Mouse (Mus musculus): Measurements from ENCODE around the gene Gm42715. TPM values are rescaled to one million over a fixed set of nuclear protein-coding genes. Genes with fewer than 3 reads are reported as not detected.

Gene Gm42715
- polyA plus RNA-seq, 1 experiment from 2014 or later: 13.2 TPM

DNA sequence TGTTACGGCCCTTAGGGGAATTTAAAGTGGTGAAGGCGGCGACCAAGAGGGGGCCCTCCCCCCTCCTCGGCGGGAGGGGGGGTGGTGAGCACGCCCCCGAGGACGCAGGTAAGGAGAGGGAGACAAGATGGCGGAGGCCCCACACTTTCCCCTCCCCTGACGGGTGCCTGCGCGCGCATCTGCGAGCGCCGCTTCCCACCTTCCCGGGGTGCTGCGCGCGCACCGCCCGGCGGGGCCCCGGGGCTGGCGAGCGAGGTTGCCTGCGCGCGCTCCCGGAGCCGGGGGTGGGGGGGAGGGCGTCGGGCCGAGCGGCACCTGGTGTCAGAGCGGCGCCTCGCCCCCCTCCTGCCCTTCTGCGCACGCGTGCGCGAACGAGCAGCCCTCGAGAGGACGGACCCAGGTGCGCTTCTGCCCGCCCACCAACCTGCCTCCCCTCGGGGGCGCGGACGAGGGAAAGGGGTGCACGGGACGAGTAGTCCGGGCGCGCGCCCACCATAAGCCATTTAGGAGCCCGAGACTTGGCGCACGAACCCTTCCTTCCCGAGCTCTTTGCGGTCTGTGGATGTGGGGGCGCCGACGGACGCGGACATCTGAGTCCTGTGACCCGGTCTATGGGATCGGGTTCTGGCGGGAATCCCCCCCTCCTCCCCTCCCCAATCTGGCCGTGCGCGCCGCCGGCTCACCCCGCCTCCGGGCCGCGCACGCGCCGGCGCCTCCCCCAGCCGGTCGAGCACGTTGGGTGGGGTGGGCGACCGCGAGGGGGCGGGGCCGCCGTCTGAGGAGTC, 7.0 kb upstream of the Gm42715 start:
- peak overlapping the region; percentile 100 for H3K27ac ChIP-seq (ENCODE audit: low read depth, low read length)
- H3K9ac ChIP-seq (ENCODE audit: low read depth, low read length): peak overlapping the region; percentile 89
- H3K4me1 ChIP-seq (ENCODE audit: control insufficient read depth, insufficient read depth, low read depth, low read length): peaks cover 18% of the 10 kb centered on the region
- under 1% methylated on average over 52 of the region's 93 CpGs for WGBS
- peak; percentile 88 for ATAC-seq
- H3K27me3 ChIP-seq (replicated peaks; ENCODE audit: control insufficient read depth, insufficient read depth, low read length): no peaks in the 10 kb centered on the region
- H3K4me3 ChIP-seq (ENCODE audit: low read length): peak overlapping the region; percentile 64
- H3K36me3 ChIP-seq (ENCODE audit: control insufficient read depth, insufficient read depth, low read length): peaks cover 12% of the 10 kb centered on the region
- H3K4me2 ChIP-seq (ENCODE audit: low read length): peak overlapping the region; percentile 67
- H3K9me3 ChIP-seq (ENCODE audit: control insufficient read depth, low read length): no peaks in the 10 kb centered on the region

DNA sequence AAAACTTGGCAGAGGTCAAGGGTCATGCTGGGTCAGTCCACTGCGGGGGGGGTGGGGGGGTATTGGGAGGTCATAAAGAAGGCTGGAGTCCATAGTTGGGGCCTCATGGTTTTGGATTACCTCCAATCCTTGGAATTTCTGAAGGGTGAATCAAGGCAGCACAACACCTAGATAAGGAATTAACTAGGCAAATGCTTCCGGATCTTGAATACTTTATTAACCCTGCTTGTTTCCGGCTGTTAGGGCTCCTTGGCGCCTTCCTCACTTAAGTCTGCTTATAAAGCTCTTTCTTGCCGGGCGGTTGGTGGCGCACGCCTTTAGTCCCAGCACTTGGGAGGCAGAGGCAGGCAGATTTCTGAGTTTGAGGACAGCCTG, 6.4 kb upstream of the Gm42715 start:
- Histone ChIP-seq H3K4me1 (ENCODE audit: control insufficient read depth, insufficient read depth, low read depth, low read length) (peaks cover 18% of the 10 kb centered on the region), H3K27me3 (replicated peaks; ENCODE audit: control insufficient read depth, insufficient read depth, low read length) (no peaks in the 10 kb centered on the region), H3K9me3 (ENCODE audit: control insufficient read depth, low read length) (no peaks in the 10 kb centered on the region), H3K4me3 (ENCODE audit: low read length) (peak overlapping the region; percentile 64), H3K36me3 (ENCODE audit: control insufficient read depth, insufficient read depth, low read length) (peaks cover 14% of the 10 kb centered on the region), H3K4me2 (ENCODE audit: low read length) (peak overlapping the region; percentile 67), H3K27ac (ENCODE audit: low read depth, low read length) (peak overlapping the region; percentile 100), H3K9ac (ENCODE audit: low read depth, low read length) (peak overlapping the region; percentile 89)
- WGBS: 33% methylated on average over 8 of the region's 8 CpGs
- ATAC-seq: no peak

DNA sequence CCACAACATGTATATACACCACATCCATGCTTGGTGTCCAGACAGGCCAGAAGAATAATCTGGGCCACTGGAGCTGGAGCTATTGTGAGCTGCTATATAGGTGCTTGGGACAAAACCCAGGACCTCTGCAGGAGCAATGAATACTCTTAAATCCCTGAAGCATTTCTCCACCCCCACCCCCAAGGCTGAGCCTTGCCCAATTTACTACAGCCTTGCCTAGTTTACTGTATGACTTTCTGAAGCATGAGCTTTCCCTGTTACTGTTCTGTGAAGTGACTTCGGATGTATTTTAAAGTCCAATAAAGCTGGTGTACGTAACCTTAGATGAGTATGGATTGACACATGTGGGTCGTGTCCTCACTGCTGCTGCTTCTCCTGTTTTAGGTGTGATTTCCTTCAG, 5.6 kb upstream of the Gm42715 start:
- no peaks in the 10 kb centered on the region for H3K27me3 ChIP-seq (replicated peaks; ENCODE audit: control insufficient read depth, insufficient read depth, low read length)
- WGBS: 83% methylated on average over 3 of the region's 3 CpGs
- H3K4me1 ChIP-seq (ENCODE audit: control insufficient read depth, insufficient read depth, low read depth, low read length): peaks cover 18% of the 10 kb centered on the region
- peak overlapping the region; percentile 67 for H3K4me2 ChIP-seq (ENCODE audit: low read length)
- no peak overlapping the region for H3K9ac ChIP-seq (ENCODE audit: low read depth, low read length)
- H3K9me3 ChIP-seq (ENCODE audit: control insufficient read depth, low read length): no peaks in the 10 kb centered on the region
- no peak overlapping the region for H3K27ac ChIP-seq (ENCODE audit: low read depth, low read length)
- ATAC-seq: no peak
- H3K36me3 ChIP-seq (ENCODE audit: control insufficient read depth, insufficient read depth, low read length): peaks cover 14% of the 10 kb centered on the region
- H3K4me3 ChIP-seq (ENCODE audit: low read length): no peak overlapping the region

DNA sequence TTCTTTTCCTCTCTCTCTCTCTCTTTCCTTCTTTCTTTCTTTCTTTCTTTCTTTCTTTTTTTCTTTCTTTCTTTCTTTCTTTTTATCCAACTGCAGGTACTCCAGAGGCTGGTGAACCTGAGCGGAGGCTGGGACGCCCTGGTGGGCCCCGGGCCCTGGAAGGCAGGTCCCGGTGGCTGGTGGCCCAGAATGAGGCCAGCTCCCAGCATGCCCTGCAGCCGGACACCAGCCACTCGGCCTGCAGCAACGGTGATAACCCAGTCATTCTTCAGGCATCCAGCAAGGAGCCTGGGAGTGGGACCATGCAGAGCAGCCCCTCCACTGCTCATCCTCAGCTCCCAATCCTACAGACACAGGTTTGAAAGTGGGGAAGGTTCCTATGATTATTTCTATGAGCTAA, 3.5 kb upstream of the Gm42715 start:
- Histone ChIP-seq H3K27me3 (replicated peaks; ENCODE audit: control insufficient read depth, insufficient read depth, low read length) (no peaks in the 10 kb centered on the region), H3K9me3 (ENCODE audit: control insufficient read depth, low read length) (no peaks in the 10 kb centered on the region), H3K9ac (ENCODE audit: low read depth, low read length) (no peak overlapping the region), H3K4me3 (ENCODE audit: low read length) (no peak overlapping the region), H3K4me1 (ENCODE audit: control insufficient read depth, insufficient read depth, low read depth, low read length) (peaks cover 18% of the 10 kb centered on the region), H3K27ac (ENCODE audit: low read depth, low read length) (no peak overlapping the region), H3K4me2 (ENCODE audit: low read length) (no peak overlapping the region), H3K36me3 (ENCODE audit: control insufficient read depth, insufficient read depth, low read length) (peaks cover 21% of the 10 kb centered on the region)
- no peak for ATAC-seq
- 87% methylated on average over 7 of the region's 7 CpGs for WGBS

DNA sequence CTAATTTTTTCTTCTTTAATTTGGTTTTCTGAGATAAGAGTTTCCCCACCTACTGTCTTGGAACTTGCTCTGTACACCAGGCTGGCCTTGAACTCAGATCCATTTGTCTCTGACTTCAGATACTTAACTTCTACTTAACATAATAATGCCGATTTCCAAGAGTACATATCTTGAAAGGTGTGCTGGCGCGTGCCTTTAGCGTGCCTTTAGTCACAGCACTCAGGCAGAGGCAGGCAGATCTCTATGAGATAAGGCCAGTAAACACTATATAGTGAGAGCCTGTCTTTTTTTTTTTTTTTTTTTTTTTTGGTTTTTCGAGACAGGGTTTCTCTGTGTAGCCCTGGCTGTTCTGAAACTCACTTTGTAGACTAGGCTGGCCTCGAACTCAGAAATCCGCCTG, 3.0 kb upstream of the Gm42715 start:
- Histone ChIP-seq H3K36me3 (ENCODE audit: control insufficient read depth, insufficient read depth, low read length) (peaks cover 26% of the 10 kb centered on the region), H3K27me3 (replicated peaks; ENCODE audit: control insufficient read depth, insufficient read depth, low read length) (no peaks in the 10 kb centered on the region), H3K9me3 (ENCODE audit: control insufficient read depth, low read length) (no peaks in the 10 kb centered on the region), H3K4me2 (ENCODE audit: low read length) (no peak overlapping the region), H3K27ac (ENCODE audit: low read depth, low read length) (no peak overlapping the region), H3K4me1 (ENCODE audit: control insufficient read depth, insufficient read depth, low read depth, low read length) (peaks cover 14% of the 10 kb centered on the region), H3K4me3 (ENCODE audit: low read length) (no peak overlapping the region), H3K9ac (ENCODE audit: low read depth, low read length) (no peak overlapping the region)
- WGBS: 94% methylated on average over 6 of the region's 7 CpGs
- ATAC-seq: no peak

DNA sequence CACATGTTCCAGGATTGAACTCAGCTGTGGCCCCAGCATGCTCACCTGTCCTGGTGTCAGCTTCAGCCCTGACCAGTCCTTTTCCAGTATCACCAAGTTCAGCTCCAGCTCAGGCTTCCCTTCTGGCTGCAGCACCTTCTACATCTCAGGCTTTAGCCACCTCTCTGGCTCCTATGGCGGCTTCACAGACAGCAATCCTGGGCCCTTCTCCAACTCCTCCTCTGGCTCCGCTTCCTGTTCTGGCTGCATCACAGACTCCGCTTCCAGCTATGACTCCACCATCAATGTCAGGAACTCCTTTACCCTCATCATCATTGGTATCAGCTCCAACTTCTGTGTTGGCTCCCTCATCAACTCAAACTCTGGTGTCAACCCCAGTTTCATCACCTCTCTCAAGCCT, 22.3 kb downstream of the Gm42715 start:
- Histone ChIP-seq H3K27me3 (replicated peaks; ENCODE audit: control insufficient read depth, insufficient read depth, low read length) (no peaks in the 10 kb centered on the region), H3K36me3 (ENCODE audit: control insufficient read depth, insufficient read depth, low read length) (peaks cover 63% of the 10 kb centered on the region), H3K4me1 (ENCODE audit: control insufficient read depth, insufficient read depth, low read depth, low read length) (no peaks in the 10 kb centered on the region), H3K9ac (ENCODE audit: low read depth, low read length) (no peak overlapping the region), H3K4me3 (ENCODE audit: low read length) (no peak overlapping the region), H3K9me3 (ENCODE audit: control insufficient read depth, low read length) (no peaks in the 10 kb centered on the region), H3K4me2 (ENCODE audit: low read length) (no peak overlapping the region), H3K27ac (ENCODE audit: low read depth, low read length) (no peak overlapping the region)
- WGBS: 92% methylated on average over 3 of the region's 3 CpGs
- no peak for ATAC-seq

DNA sequence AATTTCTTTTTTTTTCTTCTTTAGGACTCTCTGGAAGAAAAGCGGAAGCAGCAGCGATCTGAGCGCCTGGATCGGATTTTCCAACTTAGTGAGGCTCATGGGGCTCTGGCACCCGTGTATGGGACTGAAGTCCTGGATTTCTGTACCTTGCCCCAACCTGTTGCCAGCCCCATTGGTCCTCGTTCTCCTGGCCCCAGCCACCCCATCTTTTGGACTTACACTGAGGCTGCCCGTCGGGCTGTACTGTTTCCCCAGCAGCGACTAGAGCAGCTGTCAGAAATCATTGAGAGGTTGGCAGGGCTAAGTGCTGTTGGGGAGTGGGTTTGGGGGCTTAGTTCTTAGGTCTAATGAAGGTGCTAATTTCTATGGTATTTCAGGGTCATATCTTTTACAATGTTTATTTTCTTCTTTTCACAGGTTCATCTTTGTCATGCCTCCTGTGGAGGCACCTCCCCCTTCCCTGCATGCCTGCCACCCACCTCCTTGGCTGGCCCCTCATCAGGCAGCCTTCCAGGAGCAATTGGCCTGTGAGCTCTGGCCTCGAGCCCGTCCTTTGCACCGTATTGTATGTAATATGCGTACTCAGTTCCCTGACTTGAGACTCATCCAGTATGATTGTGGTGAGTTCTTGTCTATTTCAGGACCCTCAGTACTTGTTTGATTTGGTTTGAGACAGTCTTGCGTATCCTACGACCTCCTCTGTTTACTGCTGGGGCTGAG, 29.9 kb downstream of the Gm42715 start:
- Histone ChIP-seq H3K4me2 (ENCODE audit: low read length) (no peak overlapping the region), H3K4me1 (ENCODE audit: control insufficient read depth, insufficient read depth, low read depth, low read length) (no peaks in the 10 kb centered on the region), H3K9me3 (ENCODE audit: control insufficient read depth, low read length) (no peaks in the 10 kb centered on the region), H3K27me3 (replicated peaks; ENCODE audit: control insufficient read depth, insufficient read depth, low read length) (no peaks in the 10 kb centered on the region), H3K36me3 (ENCODE audit: control insufficient read depth, insufficient read depth, low read length) (peaks cover 33% of the 10 kb centered on the region), H3K9ac (ENCODE audit: low read depth, low read length) (no peak overlapping the region), H3K4me3 (ENCODE audit: low read length) (no peak overlapping the region), H3K27ac (ENCODE audit: low read depth, low read length) (no peak overlapping the region)
- ATAC-seq: 0 out of 2 replicates have a peak, but pooled peaks have one; percentile 63
- 84% methylated on average over 15 of the region's 15 CpGs for WGBS

DNA sequence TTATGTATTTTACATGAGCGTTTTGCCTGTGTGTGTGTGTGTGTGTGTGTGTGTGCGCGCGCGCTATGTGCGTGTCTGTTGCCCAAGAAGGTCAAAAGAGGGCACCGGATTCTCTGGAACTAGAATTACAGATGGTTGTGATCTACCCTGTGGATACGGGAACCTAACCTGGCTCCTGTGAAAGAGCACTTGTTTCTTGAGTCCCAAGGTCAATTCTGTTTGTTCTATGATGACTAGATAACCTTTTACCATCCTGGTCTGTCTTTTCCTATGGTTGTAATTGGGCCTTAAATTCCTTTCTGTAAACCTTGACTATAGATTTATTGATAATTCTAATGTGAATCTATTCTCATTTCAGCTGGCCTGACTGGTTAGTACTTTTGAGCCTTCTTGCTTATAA, 32.2 kb downstream of the Gm42715 start:
- no peak overlapping the region for H3K9ac ChIP-seq (ENCODE audit: low read depth, low read length)
- H3K27ac ChIP-seq (ENCODE audit: low read depth, low read length): no peak overlapping the region
- no peak overlapping the region for H3K4me2 ChIP-seq (ENCODE audit: low read length)
- ATAC-seq: no peak
- 96% methylated on average over 8 of the region's 8 CpGs for WGBS
- no peaks in the 10 kb centered on the region for H3K9me3 ChIP-seq (ENCODE audit: control insufficient read depth, low read length)
- H3K36me3 ChIP-seq (ENCODE audit: control insufficient read depth, insufficient read depth, low read length): peaks cover 44% of the 10 kb centered on the region
- no peaks in the 10 kb centered on the region for H3K27me3 ChIP-seq (replicated peaks; ENCODE audit: control insufficient read depth, insufficient read depth, low read length)
- H3K4me3 ChIP-seq (ENCODE audit: low read length): no peak overlapping the region
- no peaks in the 10 kb centered on the region for H3K4me1 ChIP-seq (ENCODE audit: control insufficient read depth, insufficient read depth, low read depth, low read length)

DNA sequence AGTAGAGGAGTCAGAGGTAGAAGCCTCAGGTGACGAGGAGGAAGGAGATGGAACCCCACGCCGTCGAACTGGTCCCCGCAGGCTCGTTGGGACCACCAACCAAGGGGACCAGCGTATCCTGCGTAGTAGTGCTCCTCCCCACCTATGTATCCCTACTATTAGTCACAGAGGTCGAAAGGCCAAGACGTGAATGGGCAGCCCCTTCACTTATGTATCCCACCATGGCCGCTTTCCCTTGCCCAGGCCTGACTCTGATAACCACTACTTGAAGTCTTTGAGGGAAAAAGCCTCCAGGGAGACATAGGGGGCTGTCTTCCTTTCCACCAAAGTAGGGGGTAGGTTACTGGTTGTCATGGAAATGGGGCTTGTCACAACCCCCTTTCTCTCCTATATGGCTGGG, 41.2 kb downstream of the Gm42715 start:
- no peak overlapping the region for H3K4me3 ChIP-seq (ENCODE audit: low read length)
- H3K27ac ChIP-seq (ENCODE audit: low read depth, low read length): no peak overlapping the region
- no peak for ATAC-seq
- 92% methylated on average over 11 of the region's 11 CpGs for WGBS
- no peaks in the 10 kb centered on the region for H3K27me3 ChIP-seq (replicated peaks; ENCODE audit: control insufficient read depth, insufficient read depth, low read length)
- no peaks in the 10 kb centered on the region for H3K4me1 ChIP-seq (ENCODE audit: control insufficient read depth, insufficient read depth, low read depth, low read length)
- no peak overlapping the region for H3K9ac ChIP-seq (ENCODE audit: low read depth, low read length)
- H3K36me3 ChIP-seq (ENCODE audit: control insufficient read depth, insufficient read depth, low read length): peaks cover 47% of the 10 kb centered on the region
- H3K9me3 ChIP-seq (ENCODE audit: control insufficient read depth, low read length): no peaks in the 10 kb centered on the region
- no peak overlapping the region for H3K4me2 ChIP-seq (ENCODE audit: low read length)
